Mouse (Mus musculus): ENCODE measurements at regions not wholly inside any gene's neighbourhood (a gene's known extent, or its start where the extent isn't known, plus 50 kb on each side); places are given as distances from the start of the nearest gene placed in this dataset.

GRCm38 (mm10) chr4:95105424-95105823 lies 53.4 kb upstream of the Jun start:
- DNase-seq (ENCODE audit: low read depth), result peak; percentile 22

GRCm38 (mm10) chr4:95105926-95106622 lies 54.1 kb upstream of the Jun start:
- DNase-seq (ENCODE audit: low read depth), result peak; percentile 88

- DNase-seq (ENCODE audit: low read depth), result peak; percentile 63
These were observed 55.1 kb upstream of the Jun start for GRCm38 (mm10) chr4:95106881-95107665.

GRCm38 (mm10) chr4:95108811-95109210 lies 56.8 kb upstream of the Jun start:
- DNase-seq (ENCODE audit: low read depth), result no peak

- DNase-seq (ENCODE audit: low read depth), result no peak
These were observed 58.8 kb upstream of the Jun start for GRCm38 (mm10) chr4:95110828-95111227.

GRCm38 (mm10) chr4:95117158-95117681 lies 65.2 kb upstream of the Jun start:
- peak; percentile 48 for DNase-seq (ENCODE audit: low read depth)

- DNase-seq (ENCODE audit: low read depth), result no peak
These were observed 68.9 kb upstream of the Jun start for GRCm38 (mm10) chr4:95120876-95121275.

- DNase-seq (ENCODE audit: low read depth), result no peak
These were observed 73.3 kb upstream of the Jun start for GRCm38 (mm10) chr4:95125346-95125745.

- DNase-seq (ENCODE audit: low read depth), result no peak
These were observed 75.9 kb upstream of the Jun start for GRCm38 (mm10) chr4:95127970-95128369.

GRCm38 (mm10) chr4:95133815-95134214 lies 81.8 kb upstream of the Jun start:
- no peak for DNase-seq (ENCODE audit: low read depth)

- DNase-seq (ENCODE audit: low read depth), result no peak
These were observed 82.6 kb upstream of the Jun start for GRCm38 (mm10) chr4:95134611-95135010.

GRCm38 (mm10) chr4:95137413-95138143 lies 85.6 kb upstream of the Jun start:
- no peak for DNase-seq (ENCODE audit: low read depth)

GRCm38 (mm10) chr4:95138676-95139075 lies 86.7 kb upstream of the Jun start:
- DNase-seq (ENCODE audit: low read depth), result no peak

- no peak for DNase-seq (ENCODE audit: low read depth)
These were observed 89.2 kb upstream of the Jun start for GRCm38 (mm10) chr4:95141253-95141652.

GRCm38 (mm10) chr4:95143130-95143529 lies 91.1 kb upstream of the Jun start:
- no peak for DNase-seq (ENCODE audit: low read depth)

GRCm38 (mm10) chr4:95143668-95144067 lies 91.6 kb upstream of the Jun start:
- no peak for DNase-seq (ENCODE audit: low read depth)

- no peak for DNase-seq (ENCODE audit: low read depth)
These were observed 92.4 kb upstream of the Jun start for GRCm38 (mm10) chr4:95144440-95144839.

- no peak for DNase-seq (ENCODE audit: low read depth)
These were observed 94.2 kb upstream of the Jun start for GRCm38 (mm10) chr4:95146268-95146667.

- DNase-seq (ENCODE audit: low read depth), result no peak
These were observed 96.6 kb upstream of the Jun start for GRCm38 (mm10) chr4:95148665-95149064.

- no peak for DNase-seq (ENCODE audit: low read depth)
These were observed 99.7 kb upstream of the Jun start for GRCm38 (mm10) chr4:95151678-95152077.

GRCm38 (mm10) chr4:95152431-95153115 lies 100.6 kb upstream of the Jun start:
- no peak for DNase-seq (ENCODE audit: low read depth)

GRCm38 (mm10) chr4:95153737-95154287 lies 101.8 kb upstream of the Jun start:
- no peak for DNase-seq (ENCODE audit: low read depth)

Data from induced T-regulatory cell, adult 2 months (primary cell).